In genomic region chr7:29225520-29225919, GRCm38 (mm10) we compare ENCODE assay signal across 12 mouse cellular contexts. TPM values are rescaled to one million over a fixed set of nuclear protein-coding genes. Genes with fewer than 3 reads are reported as not detected.
DNase-seq lines count a peak whose midpoint lies in the region; ATAC-seq lines count a peak whose summit lies in the region.
"Had no signal": no experiment of that assay in that cellular context is flagged by ENCODE, and none has a peak within 500 bp of the region (broad histone marks: within the 10 kb centered on the region; RNA-seq: fewer than 3 reads in every experiment).

No protein-coding gene starts in this region.

- no peak for ATAC-seq in kidney, embryonic 16.5 days (ENCODE audit: low FRiP score, low TSS enrichment)
- ATAC-seq in hindbrain, embryonic 12.5 days (ENCODE audit: low FRiP score), result no peak
- no peak for ATAC-seq in midbrain, embryonic 11.5 days (ENCODE audit: low FRiP score)

- H3K9me3 ChIP-seq in kidney, embryonic 16.5 days (ENCODE audit: low read length), result peaks cover 3% of the 10 kb centered on the region
- H3K9me3 ChIP-seq in embryonic facial prominence, embryonic 10.5 days, result 0 out of 2 replicates have a peak, but pooled peaks cover 3% of the 10 kb centered on the region
- no peaks in the 10 kb centered on the region for H3K9me3 ChIP-seq in hindbrain, embryonic 12.5 days (replicated peaks)
- H3K9me3 ChIP-seq in midbrain, embryonic 11.5 days (ENCODE audit: control insufficient read depth, low read length), result no peaks in the 10 kb centered on the region
- H3K9me3 ChIP-seq: embryonic facial prominence, embryonic 15.5 days had no signal

- intact Hi-C loops in heart, postnatal 10 days (cut with DNase I), result no loop called here
- intact Hi-C loops in heart, postnatal 36 days (cut with DNase I), result no loop called here

- H3K27ac ChIP-seq in kidney, embryonic 16.5 days (ENCODE audit: low read length), result no peak overlapping the region
- H3K27ac ChIP-seq in embryonic facial prominence, embryonic 10.5 days (replicated peaks), result peak overlapping the region; percentile 80
- no peak overlapping the region for H3K27ac ChIP-seq in hindbrain, embryonic 12.5 days
- H3K27ac ChIP-seq in midbrain, embryonic 11.5 days (ENCODE audit: low read depth, low read length), result no peak overlapping the region
- H3K27ac ChIP-seq: embryonic facial prominence, embryonic 15.5 days had no signal

- peak overlapping the region; percentile 35; the same call in 1 of the 2 replicates for H3K4me2 ChIP-seq in kidney, embryonic 16.5 days (replicated peaks; ENCODE audit: low read depth, low read length)
- H3K4me2 ChIP-seq in hindbrain, embryonic 12.5 days (replicated peaks), result peak overlapping the region; percentile 32; the same call in 1 of the 2 replicates
- H3K4me2 ChIP-seq in midbrain, embryonic 11.5 days, result peak overlapping the region; percentile 36; the same call in 1 of the 2 replicates
- H3K4me2 ChIP-seq: embryonic facial prominence, embryonic 15.5 days had no signal

- no peak for DNase-seq in kidney, adult 11 months
- no peak for DNase-seq in embryonic facial prominence, embryonic 10.5 days (ENCODE audit: low spot score)
- no peak for DNase-seq in midbrain, embryonic 11.5 days (ENCODE audit: low spot score, missing footprints)
- DNase-seq in retina, embryonic 14.5 days (ENCODE audit: low spot score), result no peak
- no peak for DNase-seq in heart, postnatal 10 days
- no peak for DNase-seq in heart, postnatal 36 days
- DNase-seq: cerebellum, adult 18-20 months; kidney, postnatal 10 days; layer of hippocampus, postnatal 36 days had no signal

- peaks cover 1% of the 10 kb centered on the region; the same call in 1 of the 2 replicates for H3K27me3 ChIP-seq in kidney, embryonic 16.5 days (ENCODE audit: insufficient read depth, low read length)
- peaks cover 15% of the 10 kb centered on the region for H3K27me3 ChIP-seq in embryonic facial prominence, embryonic 10.5 days (replicated peaks; ENCODE audit: low read depth, poor library complexity, severe bottlenecking)
- peaks cover 12% of the 10 kb centered on the region for H3K27me3 ChIP-seq in hindbrain, embryonic 12.5 days
- H3K27me3 ChIP-seq in midbrain, embryonic 11.5 days (ENCODE audit: control insufficient read depth, insufficient read depth, low read length), result peaks cover under 1% of the 10 kb centered on the region
- H3K27me3 ChIP-seq: embryonic facial prominence, embryonic 15.5 days had no signal

- no peak overlapping the region for H3K4me3 ChIP-seq in kidney, embryonic 16.5 days (ENCODE audit: low read length)
- H3K4me3 ChIP-seq in embryonic facial prominence, embryonic 10.5 days, result peak overlapping the region; percentile 51
- H3K4me3 ChIP-seq in hindbrain, embryonic 12.5 days, result no peak overlapping the region
- no peak overlapping the region for H3K4me3 ChIP-seq in midbrain, embryonic 11.5 days (ENCODE audit: low read depth, low read length)
- H3K4me3 ChIP-seq: embryonic facial prominence, embryonic 15.5 days had no signal

- no peak overlapping the region for H3K9ac ChIP-seq in kidney, embryonic 16.5 days (replicated peaks; ENCODE audit: low read length)
- no peak overlapping the region for H3K9ac ChIP-seq in hindbrain, embryonic 12.5 days
- H3K9ac ChIP-seq in midbrain, embryonic 11.5 days (ENCODE audit: low read length), result 0 out of 2 replicates have a peak overlapping the region, but pooled peaks have one; percentile 44
- H3K9ac ChIP-seq: embryonic facial prominence, embryonic 15.5 days had no signal

- 69% methylated on average over 13 of the region's 13 CpGs for WGBS in kidney, embryonic 16.5 days
- WGBS in embryonic facial prominence, embryonic 10.5 days, result 70% methylated on average over 13 of the region's 13 CpGs
- 70% methylated on average over 13 of the region's 13 CpGs for WGBS in hindbrain, embryonic 12.5 days
- WGBS in midbrain, embryonic 11.5 days, result 73% methylated on average over 13 of the region's 13 CpGs

- peaks cover 10% of the 10 kb centered on the region for H3K4me1 ChIP-seq in kidney, embryonic 16.5 days (ENCODE audit: insufficient read depth, low read length)
- peaks cover 19% of the 10 kb centered on the region for H3K4me1 ChIP-seq in embryonic facial prominence, embryonic 10.5 days
- H3K4me1 ChIP-seq in hindbrain, embryonic 12.5 days, result peaks cover 9% of the 10 kb centered on the region
- peaks cover 8% of the 10 kb centered on the region; the same call in 1 of the 2 replicates for H3K4me1 ChIP-seq in midbrain, embryonic 11.5 days (ENCODE audit: control insufficient read depth, insufficient read depth, low read length)

- no peaks in the 10 kb centered on the region for H3K36me3 ChIP-seq in kidney, embryonic 16.5 days (ENCODE audit: insufficient read depth, low read length)
- no peaks in the 10 kb centered on the region for H3K36me3 ChIP-seq in embryonic facial prominence, embryonic 10.5 days (replicated peaks)
- H3K36me3 ChIP-seq in hindbrain, embryonic 12.5 days, result no peaks in the 10 kb centered on the region
- H3K36me3 ChIP-seq in midbrain, embryonic 11.5 days (ENCODE audit: control insufficient read depth, insufficient read depth, low read length), result no peaks in the 10 kb centered on the region

RNA-seq across cellular contexts. Expression of gene Kcnk6, which starts 6.8 kb away (rescaled TPM):
- polyA plus RNA-seq in kidney, embryonic 16.5 days (2015; fragmentation: Nextera tagmentation; extraction: Ambion mirVana), result 1.5 and 1.7 TPM in 2 replicates
- 0.74 and 1.1 TPM in 2 replicates for polyA plus RNA-seq in embryonic facial prominence, embryonic 10.5 days (2016; fragmentation: Nextera tagmentation; extraction: Ambion mirVana)
- 1.2 and 1.6 TPM in 2 replicates for polyA plus RNA-seq in hindbrain, embryonic 12.5 days (2016; fragmentation: Nextera tagmentation; extraction: Ambion mirVana)
- 0.22 and 0.43 TPM in 2 replicates for polyA plus RNA-seq in midbrain, embryonic 11.5 days (2014; fragmentation: Nextera tagmentation; extraction: Ambion mirVana)
- 1 to 10 TPM; 4.2 to 5.8 TPM for total RNA-seq in heart, postnatal 10 days (2021)
- 1 to 10 TPM; 2.8 to 3.2 TPM for total RNA-seq in heart, postnatal 36 days (2021)

RNA-seq across cellular contexts. Expression of gene Catsperg1, which starts 11.7 kb away (rescaled TPM):
- polyA plus RNA-seq in kidney, embryonic 16.5 days (2015; fragmentation: Nextera tagmentation; extraction: Ambion mirVana), result 0.63 and 1.2 TPM in 2 replicates
- polyA plus RNA-seq in embryonic facial prominence, embryonic 10.5 days (2016; fragmentation: Nextera tagmentation; extraction: Ambion mirVana), result 0.10 and 0.24 TPM in 2 replicates
- 0.72 and 1.0 TPM in 2 replicates for polyA plus RNA-seq in hindbrain, embryonic 12.5 days (2016; fragmentation: Nextera tagmentation; extraction: Ambion mirVana)
- polyA plus RNA-seq in midbrain, embryonic 11.5 days (2014; fragmentation: Nextera tagmentation; extraction: Ambion mirVana), result 0.36 and 1.2 TPM in 2 replicates
- under 1 TPM; 0.45 to 0.67 TPM for total RNA-seq in heart, postnatal 10 days (2021)
- total RNA-seq in heart, postnatal 36 days (2021), result under 1 TPM; 0.31 to 0.51 TPM

RNA-seq across cellular contexts. Expression of gene Yif1b, which starts 12.6 kb away (rescaled TPM):
- 134 and 143 TPM in 2 replicates for polyA plus RNA-seq in kidney, embryonic 16.5 days (2015; fragmentation: Nextera tagmentation; extraction: Ambion mirVana)
- polyA plus RNA-seq in embryonic facial prominence, embryonic 10.5 days (2016; fragmentation: Nextera tagmentation; extraction: Ambion mirVana), result 100 and 102 TPM in 2 replicates
- 81.9 and 83.4 TPM in 2 replicates for polyA plus RNA-seq in hindbrain, embryonic 12.5 days (2016; fragmentation: Nextera tagmentation; extraction: Ambion mirVana)
- 77.1 and 81.5 TPM in 2 replicates for polyA plus RNA-seq in midbrain, embryonic 11.5 days (2014; fragmentation: Nextera tagmentation; extraction: Ambion mirVana)
- 10 to 100 TPM; 72.9 to 75.1 TPM for total RNA-seq in heart, postnatal 10 days (2021)
- total RNA-seq in heart, postnatal 36 days (2021), result 10 to 100 TPM; 69.1 to 73.8 TPM

RNA-seq across cellular contexts. Expression of gene 2200002D01Rik, which starts 22.7 kb away (rescaled TPM):
- 7.5 and 8.5 TPM in 2 replicates for polyA plus RNA-seq in kidney, embryonic 16.5 days (2015; fragmentation: Nextera tagmentation; extraction: Ambion mirVana)
- 4.4 and 4.6 TPM in 2 replicates for polyA plus RNA-seq in embryonic facial prominence, embryonic 10.5 days (2016; fragmentation: Nextera tagmentation; extraction: Ambion mirVana)
- 1.8 and 2.4 TPM in 2 replicates for polyA plus RNA-seq in hindbrain, embryonic 12.5 days (2016; fragmentation: Nextera tagmentation; extraction: Ambion mirVana)
- 2.4 and 2.7 TPM in 2 replicates for polyA plus RNA-seq in midbrain, embryonic 11.5 days (2014; fragmentation: Nextera tagmentation; extraction: Ambion mirVana)
- 1 to 10 TPM; 2.6 to 3.5 TPM for total RNA-seq in heart, postnatal 10 days (2021)
- 1 to 10 TPM; 1.9 to 2.0 TPM for total RNA-seq in heart, postnatal 36 days (2021)
- total RNA-seq: layer of hippocampus, postnatal 36 days had no signal

RNA-seq across cellular contexts. Expression of gene Psmd8, which starts 45.0 kb away (rescaled TPM):
- 270 and 282 TPM in 2 replicates for polyA plus RNA-seq in kidney, embryonic 16.5 days (2015; fragmentation: Nextera tagmentation; extraction: Ambion mirVana)
- 303 and 307 TPM in 2 replicates for polyA plus RNA-seq in embryonic facial prominence, embryonic 10.5 days (2016; fragmentation: Nextera tagmentation; extraction: Ambion mirVana)
- polyA plus RNA-seq in hindbrain, embryonic 12.5 days (2016; fragmentation: Nextera tagmentation; extraction: Ambion mirVana), result 285 and 288 TPM in 2 replicates
- polyA plus RNA-seq in midbrain, embryonic 11.5 days (2014; fragmentation: Nextera tagmentation; extraction: Ambion mirVana), result 322 and 332 TPM in 2 replicates
- 100 to 1,000 TPM; 173 to 179 TPM for total RNA-seq in heart, postnatal 10 days (2021)
- 100 to 1,000 TPM; 130 to 132 TPM for total RNA-seq in heart, postnatal 36 days (2021)
